Mouse (Mus musculus) Patski (cell line): ENCODE results near the gene Stxbp4. TPM values are rescaled to one million over a fixed set of nuclear protein-coding genes. Genes with fewer than 3 reads are reported as not detected.

Source experiments
- ATAC-seq: fragments of 100-300 bp; one replicate; pipeline ENCODE4 v1.8.0; 2021
- CTCF ChIA-PET: fragments of 350-600 bp; sonication (Branson Sonifier 250); formaldehyde crosslinking; loops from one replicate; lab custom pipeline; 2022; ENCODE audit warnings: inconsistent platforms; lab: Charles Lee
- POLR2A ChIA-PET: fragments of 350-600 bp; sonication (Branson Sonifier 250); formaldehyde crosslinking; loops from one replicate; lab custom pipeline; 2022; ENCODE audit warnings: antibody characterized with exemption, inconsistent platforms; lab: Charles Lee
- DNase-seq: peaks from one replicate; pipeline ENCODE4 v3.0.0-alpha.2; 2011; ENCODE audit warnings: low read depth, low spot score
- H3K27me3 ChIP-seq: fragments of 371-371 bp; one replicate; pipeline ENCODE4 v1.5.1; 2021
- CTCF ChIP-seq: fragments of 100-300 bp; IDR thresholded peaks from one replicate; pipeline ENCODE4 v1.5.1; 2021
- in situ Hi-C: fragments of 300-500 bp; cut with MboI; formaldehyde crosslinking; loops from 3 replicates; pipeline ENCODE4 v1.11.1; 2018; ENCODE audit warnings: low pct_unique_long_range_greater_than_20kb, mixed read lengths
- polyA plus RNA-seq: library from polyadenylated mRNA; unstranded; gene quantifications from one replicate; pipeline ENCODE4 v1.2.3, GENCODE M21; 2021

The Stxbp4 gene
- polyA plus RNA-seq, 1 experiment from 2014 or later = 21.3 TPM

DNA sequence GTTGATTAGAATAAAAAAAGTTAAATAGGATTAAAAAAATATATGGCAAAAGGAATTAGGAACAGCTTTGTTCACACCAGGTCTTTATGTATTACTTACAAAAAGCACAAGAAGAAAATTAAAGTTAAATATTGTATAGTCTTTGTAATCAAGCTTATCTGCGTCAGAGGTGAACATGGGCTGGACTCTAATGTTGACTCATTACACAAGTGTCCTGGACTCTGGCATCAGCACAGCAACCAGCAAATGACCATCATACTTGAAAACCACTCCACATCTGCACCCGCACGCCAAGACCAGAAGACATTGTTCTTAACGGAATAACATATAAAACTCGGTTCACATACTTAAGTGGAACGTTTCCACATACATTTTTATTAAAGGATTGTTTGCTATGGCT, 29.4 kb upstream of the Stxbp4 start:
- DNase-seq (no peak), ATAC-seq (no peak)
- in situ Hi-C loops = no loop called here

DNA sequence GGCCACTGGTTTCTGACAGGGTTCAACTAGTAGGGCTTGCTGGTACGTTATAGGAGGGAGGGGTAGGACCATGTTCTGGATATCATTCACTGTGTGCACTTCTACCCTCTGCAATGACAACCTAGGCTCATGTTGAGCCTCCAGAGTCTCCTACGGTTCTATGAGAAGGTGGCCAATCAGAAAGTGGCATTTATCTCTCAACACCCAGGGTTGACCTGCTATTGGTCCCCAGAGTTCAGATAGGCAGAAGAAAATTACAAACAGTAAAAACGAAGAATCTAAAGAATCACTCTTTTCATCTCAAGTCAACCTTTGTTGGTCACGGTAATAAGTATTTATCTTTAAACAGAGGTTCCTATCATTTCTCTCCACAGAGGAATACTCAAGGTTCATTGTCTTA, 29.0 kb upstream of the Stxbp4 start:
- ChIA-PET CTCF (no interaction called here), POLR2A (no interaction called here)
- no peak for ATAC-seq
- DNase-seq = no peak
- TF ChIP-seq CTCF = no peak
- in situ Hi-C loops = no loop called here
- H3K27me3 ChIP-seq = no peaks in the 10 kb centered on the region

More for the DNA sequence above, 29.4 kb upstream of the Stxbp4 start:
- no peak for TF ChIP-seq CTCF
- ChIA-PET CTCF (no interaction called here), POLR2A (no interaction called here)
- no peaks in the 10 kb centered on the region for H3K27me3 ChIP-seq

DNA sequence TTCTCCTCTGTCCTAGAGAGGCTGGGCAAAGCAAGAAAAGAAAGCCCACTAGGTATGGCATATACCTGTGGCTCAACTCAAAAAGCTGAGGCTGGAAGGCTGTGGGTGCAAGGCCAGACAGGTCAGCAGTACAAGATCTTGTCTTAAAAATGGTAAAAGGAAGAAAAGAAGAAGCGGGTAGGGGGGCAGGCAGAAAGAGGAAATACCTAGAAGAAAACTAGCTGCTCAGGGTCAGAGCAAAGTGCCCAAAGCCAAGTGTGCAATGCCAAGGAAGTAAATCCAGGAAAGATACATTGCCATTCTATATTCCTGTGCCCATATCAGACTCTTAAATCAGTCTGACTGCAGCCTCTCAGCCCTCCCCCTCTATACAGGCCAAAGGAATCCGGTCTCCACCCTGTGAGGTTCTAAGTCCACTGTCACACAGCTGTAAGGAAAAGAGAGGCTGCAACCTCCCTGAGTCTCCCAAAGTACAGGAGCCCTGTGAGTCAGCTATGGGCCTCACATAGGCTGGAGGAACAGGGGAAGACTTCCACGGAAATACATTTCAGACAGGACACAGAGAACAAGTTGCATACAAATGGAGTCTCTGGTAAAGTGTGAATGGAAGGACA, 28.4 kb upstream of the Stxbp4 start:
- POLR2A ChIA-PET = interaction anchor here (0.6 kb wide), 1 partner anchor 1141 kb away, joined by 3 read pairs; no protein-coding TSS in a partner anchor
- no peak for TF ChIP-seq CTCF
- ATAC-seq = no peak

DNA sequence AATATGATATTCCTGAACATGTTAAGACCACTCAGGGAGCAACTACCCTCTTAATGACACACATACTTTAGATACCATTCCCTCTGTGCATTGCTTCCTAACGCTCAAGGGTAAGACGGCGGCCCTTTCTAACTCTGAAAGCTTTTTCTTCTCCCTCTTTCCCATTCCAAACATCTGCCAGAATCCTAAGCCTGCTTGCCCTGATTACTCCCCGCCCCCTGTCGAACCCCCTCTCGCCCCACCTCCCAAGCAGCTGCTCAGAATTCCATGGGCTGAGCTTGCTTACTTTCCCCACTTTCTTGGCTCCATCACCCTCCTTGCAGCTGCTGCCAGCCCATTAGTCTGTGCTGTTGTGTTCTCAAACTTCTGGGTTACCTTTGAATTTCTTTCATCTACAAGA, 27.3 kb upstream of the Stxbp4 start:
- POLR2A ChIA-PET = no interaction called here
- in situ Hi-C loops = no loop called here
- TF ChIP-seq CTCF = no peak
- CTCF ChIA-PET = interaction anchor here (0.6 to 0.8 kb wide), 2 partner anchors 11 to 19 kb away, joined by 3 read pairs; no protein-coding TSS in a partner anchor
- H3K27me3 ChIP-seq = no peaks in the 10 kb centered on the region
- ATAC-seq = no peak
- DNase-seq = no peak

More for the DNA sequence above, 28.4 kb upstream of the Stxbp4 start:
- in situ Hi-C loops = no loop called here
- H3K27me3 ChIP-seq = no peaks in the 10 kb centered on the region
- no peak for DNase-seq
- CTCF ChIA-PET = no interaction called here

DNA sequence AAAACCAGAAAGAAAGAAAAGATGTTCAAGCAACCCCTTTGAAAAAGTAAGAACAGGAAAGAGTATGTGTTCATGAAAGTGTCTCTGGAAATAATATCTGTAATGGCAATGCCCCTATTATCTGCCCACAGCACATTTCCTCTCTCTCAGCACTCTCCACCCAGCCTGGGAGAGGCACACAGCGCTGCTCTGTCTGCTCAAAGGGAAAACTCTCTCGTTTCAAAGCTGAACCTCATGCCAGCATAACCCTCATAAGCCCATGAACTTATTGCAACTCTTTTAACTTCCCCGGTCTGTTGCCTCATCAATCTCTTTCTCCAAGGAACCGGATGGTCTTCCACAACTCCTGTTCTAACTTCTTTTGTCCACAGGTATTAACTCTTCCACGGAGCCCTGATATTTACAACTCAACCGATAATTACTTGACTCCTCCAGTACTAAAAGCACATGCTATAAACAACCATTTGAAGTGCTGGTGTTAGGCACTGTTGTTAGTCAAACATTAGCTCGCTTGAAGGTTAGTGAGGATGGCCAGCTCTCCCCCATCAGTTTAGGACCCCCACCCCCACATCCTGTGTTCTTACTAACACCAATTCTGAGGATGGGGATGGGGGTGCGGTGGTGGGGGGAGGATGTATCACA, 26.6 kb upstream of the Stxbp4 start:
- ATAC-seq (no peak), DNase-seq (no peak)
- ChIA-PET CTCF (interaction anchor here (0.8 kb wide), 1 partner anchor 11 kb away, joined by 3 read pairs; no protein-coding TSS in a partner anchor), POLR2A (no interaction called here)
- TF ChIP-seq CTCF = no peak
- in situ Hi-C loops = no loop called here
- H3K27me3 ChIP-seq = no peaks in the 10 kb centered on the region

DNA sequence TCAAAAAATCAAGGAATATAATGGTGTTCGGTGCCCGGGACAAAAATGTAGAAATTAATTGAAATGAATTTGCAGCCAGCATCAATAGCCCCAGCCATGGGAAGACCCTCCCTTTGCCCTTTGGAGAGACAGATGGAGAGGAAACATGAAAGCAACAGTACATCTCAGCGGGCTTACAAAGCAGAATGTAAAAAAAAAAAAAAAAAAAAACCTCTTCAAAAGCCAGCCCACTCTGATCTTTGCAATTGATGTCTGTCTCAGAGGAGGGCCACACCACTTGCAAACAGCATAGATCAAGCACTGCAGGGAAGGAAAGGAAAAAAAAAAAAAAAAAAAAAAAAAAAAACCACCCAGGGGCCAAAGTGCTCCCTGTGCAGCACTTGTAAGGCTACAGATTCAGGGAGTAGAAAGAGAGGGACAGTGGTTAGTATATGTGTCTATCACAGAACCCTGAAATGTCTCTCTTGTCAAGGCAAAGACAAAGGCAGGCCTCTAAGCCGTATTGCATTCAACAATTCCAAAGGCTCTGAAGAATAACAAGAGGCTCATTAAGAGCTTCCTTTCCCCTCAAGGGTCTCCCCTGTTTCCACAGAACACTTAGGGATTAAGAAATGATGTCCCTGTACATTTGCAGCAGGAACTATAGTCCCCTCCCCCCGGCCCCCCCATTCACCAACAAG, 25.9 kb upstream of the Stxbp4 start:
- ATAC-seq (no peak), DNase-seq (no peak)
- in situ Hi-C loops = no loop called here
- ChIA-PET POLR2A (no interaction called here), CTCF (no interaction called here)
- no peak for TF ChIP-seq CTCF
- H3K27me3 ChIP-seq = no peaks in the 10 kb centered on the region

DNA sequence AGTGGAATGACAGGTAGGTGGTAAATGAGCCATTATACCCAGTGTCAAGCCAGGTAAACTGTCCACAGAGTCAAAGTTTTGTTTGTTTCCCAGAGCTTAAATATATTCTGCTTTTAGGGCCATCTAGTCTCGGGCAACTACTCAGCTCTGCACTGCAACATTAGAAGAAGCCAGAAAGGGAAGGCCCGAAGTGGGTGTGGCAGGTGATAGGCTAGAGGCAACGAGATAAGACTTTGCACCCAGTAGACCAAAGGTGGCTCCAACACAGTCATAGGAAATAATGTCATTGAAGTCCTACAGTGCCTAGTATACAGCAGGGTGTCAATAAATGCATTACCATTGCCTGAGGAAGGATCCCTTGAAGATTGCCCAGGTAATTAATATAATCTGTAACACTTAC, 25.2 kb upstream of the Stxbp4 start:
- no peak for TF ChIP-seq CTCF
- ATAC-seq = no peak
- POLR2A ChIA-PET = no interaction called here
- CTCF ChIA-PET = no interaction called here
- in situ Hi-C loops = no loop called here
- DNase-seq = no peak
- no peaks in the 10 kb centered on the region for H3K27me3 ChIP-seq

DNA sequence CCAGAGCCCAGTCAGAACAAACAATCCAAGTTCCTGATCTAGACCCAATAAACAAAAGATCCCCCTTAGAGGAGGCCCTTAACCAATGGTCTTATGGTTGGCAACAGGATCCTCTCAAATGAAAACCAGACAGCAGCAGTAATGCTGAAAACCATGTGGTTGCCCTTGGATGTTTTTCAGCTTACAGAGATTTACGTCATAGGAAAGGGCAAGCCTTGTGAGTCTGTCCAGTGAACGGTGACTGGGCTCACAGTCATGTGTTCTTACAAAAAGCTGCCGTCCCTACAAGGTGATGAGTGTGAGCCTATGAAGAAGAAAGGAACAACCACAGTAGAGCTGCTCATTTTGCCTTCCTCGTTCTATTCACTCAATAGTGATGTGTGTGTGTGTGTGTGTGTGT, 22.8 kb upstream of the Stxbp4 start:
- ATAC-seq = peak; percentile 88

DNA sequence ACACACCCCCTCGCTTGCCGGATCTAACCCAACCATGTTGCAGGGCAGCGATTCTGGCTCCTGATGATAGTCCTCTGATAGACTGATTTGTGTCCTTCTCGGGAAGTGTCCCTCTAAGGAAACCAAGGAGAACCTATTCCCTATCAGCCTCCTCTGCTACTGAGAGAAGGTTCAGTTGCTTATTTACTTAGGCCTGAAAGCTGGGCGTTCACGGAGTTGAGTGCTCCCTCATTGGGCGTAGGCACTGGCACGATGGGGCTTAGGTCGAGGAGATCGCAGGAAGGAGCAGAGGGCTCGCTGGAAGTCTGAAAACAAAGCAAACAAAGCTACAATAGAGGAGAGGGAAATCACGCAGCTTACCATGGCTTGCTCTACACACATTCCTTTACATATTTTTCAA, 19.6 kb upstream of the Stxbp4 start:
- ATAC-seq = no peak
- POLR2A ChIA-PET = no interaction called here
- no peak for TF ChIP-seq CTCF
- in situ Hi-C loops = no loop called here
- DNase-seq = no peak
- no peaks in the 10 kb centered on the region for H3K27me3 ChIP-seq
- CTCF ChIA-PET = no interaction called here

More for the DNA sequence above, 22.8 kb upstream of the Stxbp4 start:
- ChIA-PET POLR2A (no interaction called here), CTCF (interaction anchor here (1.4 kb wide), 1 partner anchor 8 kb away, joined by 4 read pairs; no protein-coding TSS in a partner anchor)
- no peak for TF ChIP-seq CTCF
- in situ Hi-C loops = no loop called here
- DNase-seq = no peak
- no peaks in the 10 kb centered on the region for H3K27me3 ChIP-seq

DNA sequence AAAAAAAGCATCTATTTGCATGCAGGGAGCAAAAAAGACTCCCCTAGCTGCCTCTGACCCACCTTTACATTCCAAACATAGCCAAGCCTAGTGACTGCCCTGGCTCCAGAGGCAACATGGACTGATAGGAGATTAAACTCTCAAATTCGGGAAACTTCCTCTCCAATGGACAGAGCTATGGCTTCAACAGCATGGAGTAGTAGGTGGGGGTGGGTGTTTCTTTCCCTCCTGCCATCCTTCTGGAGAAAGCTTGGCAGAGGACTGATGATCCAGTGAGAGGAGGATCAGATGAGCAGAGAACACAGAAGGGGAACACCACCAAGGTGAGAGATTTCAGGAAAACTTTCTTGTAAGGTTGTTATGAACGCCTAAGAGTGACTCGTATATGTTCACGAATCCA, 14.7 kb upstream of the Stxbp4 start:
- no peak for TF ChIP-seq CTCF
- POLR2A ChIA-PET = no interaction called here
- H3K27me3 ChIP-seq = no peaks in the 10 kb centered on the region
- ATAC-seq (no peak), DNase-seq (no peak)
- in situ Hi-C loops = no loop called here
- CTCF ChIA-PET = interaction anchor here (1.2 to 1.5 kb wide), 2 partner anchors 9 to 25 kb away, joined by 3 to 4 read pairs; no protein-coding TSS in a partner anchor
